Mouse (Mus musculus): ENCODE data around the gene Tpgs1. TPM values are rescaled to one million over a fixed set of nuclear protein-coding genes. Genes with fewer than 3 reads are reported as not detected.

Gene Tpgs1
- total RNA-seq (2018; cell fraction: chromatin; rRNA removed) = 10 to 100 TPM in 14 of 26 experiments, 1 to 10 TPM in 11, not detected in 1; 1.1 to 37.8 (median 12.3) TPM
- total RNA-seq (2018; cell fraction: cytosol; rRNA removed) = 10 to 100 TPM; 17.3 to 47.8 (median 35.3) TPM
- total RNA-seq (2018; cell fraction: nucleus; rRNA removed) = 10 to 100 TPM in 17 of 26 experiments, 1 to 10 TPM in 9; 4.1 to 33.8 (median 13.1) TPM
- polyA plus RNA-seq (2018) = 10.4 to 41.3 TPM (median 25.9 TPM) in 3 replicates

GRCm38 (mm10) chr10:79668771-79669575 lies at the start of gene Tpgs1:
TSS of gene Tpgs1 (plus strand) at chr10:79669369.
- H3K79me2 ChIP-seq (ENCODE audit: inconsistent target) = no peaks in the 10 kb centered on the region; the same call in 1 of the 2 replicates
- peak within 1 kb of the TSS; percentile 80 for H3K4me3 ChIP-seq (ENCODE audit: inconsistent target)
- 0% methylated on average over 45 of the region's 45 CpGs for WGBS (ENCODE audit: missing documents)
- no peaks in the 10 kb centered on the region for H3K36me3 ChIP-seq (ENCODE audit: inconsistent target)
- peak within 1 kb of the TSS; percentile 74 for H3K27ac ChIP-seq

GRCm38 (mm10) chr10:79623950-79624349 lies 45.2 kb upstream of the Tpgs1 start:
- Histone ChIP-seq H3K4me3 (ENCODE audit: inconsistent target) (no peak overlapping the region), H3K79me2 (ENCODE audit: inconsistent target) (no peaks in the 10 kb centered on the region), H3K27ac (no peak overlapping the region), H3K36me3 (ENCODE audit: inconsistent target) (no peaks in the 10 kb centered on the region)
- WGBS (ENCODE audit: missing documents) = 75% methylated on average over 12 of the region's 12 CpGs

DNA sequence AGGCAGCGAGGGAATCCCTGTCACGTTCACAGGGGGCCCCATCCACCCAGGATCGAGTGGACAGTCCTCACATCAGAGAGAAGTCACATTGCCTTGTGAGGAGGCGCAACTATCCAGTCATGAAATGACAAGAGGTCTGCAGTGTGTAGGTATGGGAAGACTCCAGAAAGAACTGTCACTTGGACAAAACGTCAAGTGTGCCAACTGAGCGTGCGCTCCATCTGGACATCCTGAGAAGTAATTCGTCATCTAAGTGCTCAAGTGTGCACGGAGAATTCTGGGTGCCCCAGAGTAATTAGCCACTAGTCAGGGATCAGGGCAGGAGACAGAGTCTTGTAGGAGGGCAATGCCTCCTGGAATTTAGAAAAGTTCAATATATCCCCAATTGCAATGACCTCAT lies 43.8 kb upstream of the Tpgs1 start:
- WGBS (ENCODE audit: missing documents) = 92% methylated on average over 9 of the region's 9 CpGs
- Histone ChIP-seq H3K4me3 (ENCODE audit: inconsistent target) (no peak overlapping the region), H3K36me3 (ENCODE audit: inconsistent target) (no peaks in the 10 kb centered on the region), H3K27ac (no peak overlapping the region), H3K79me2 (ENCODE audit: inconsistent target) (no peaks in the 10 kb centered on the region)

DNA sequence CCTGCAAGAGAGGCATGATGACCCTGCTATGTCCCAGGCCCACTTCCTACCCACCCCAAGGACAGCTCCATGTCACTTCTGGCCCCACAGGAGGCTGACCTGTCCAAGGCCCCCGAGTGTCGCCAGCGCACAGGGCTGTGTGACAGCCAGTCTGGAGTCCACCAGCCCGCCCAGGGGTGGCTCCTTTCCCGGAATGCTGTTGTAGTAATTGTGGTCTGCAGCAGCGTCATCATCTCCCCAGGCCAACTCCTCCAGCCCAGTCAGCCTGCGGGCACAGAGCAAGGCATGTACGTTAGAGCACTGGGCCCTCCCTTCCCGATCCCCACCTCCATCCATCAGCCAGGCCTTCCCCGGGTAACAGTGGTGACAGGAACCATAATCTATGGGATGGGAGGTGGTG lies 43.0 kb upstream of the Tpgs1 start:
- WGBS (ENCODE audit: missing documents) = 84% methylated on average over 9 of the region's 10 CpGs
- H3K4me3 ChIP-seq (ENCODE audit: inconsistent target) = no peak overlapping the region
- no peak overlapping the region for H3K27ac ChIP-seq
- H3K79me2 ChIP-seq (ENCODE audit: inconsistent target) = no peaks in the 10 kb centered on the region
- H3K36me3 ChIP-seq (ENCODE audit: inconsistent target) = no peaks in the 10 kb centered on the region

DNA sequence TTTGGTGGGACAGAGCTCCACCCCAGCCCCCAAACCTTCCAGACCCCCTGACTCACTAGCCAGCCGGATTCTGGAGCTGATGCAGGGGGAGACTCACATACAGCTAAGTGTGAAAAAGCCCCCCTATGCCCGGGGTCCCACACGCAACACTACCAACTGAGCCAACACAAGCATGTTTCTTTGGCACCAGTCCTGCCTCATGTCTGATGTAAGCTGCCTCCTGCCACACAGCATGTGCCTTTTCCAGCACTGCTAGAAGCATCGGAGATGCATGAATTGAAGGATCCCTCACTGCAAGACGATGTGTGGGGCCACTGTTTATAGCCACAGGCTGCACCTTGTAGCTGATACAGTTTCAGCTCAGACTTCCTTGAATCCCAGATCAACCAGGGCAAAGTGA lies 40.8 kb upstream of the Tpgs1 start:
- Histone ChIP-seq H3K36me3 (ENCODE audit: inconsistent target) (no peaks in the 10 kb centered on the region), H3K4me3 (ENCODE audit: inconsistent target) (no peak overlapping the region), H3K27ac (no peak overlapping the region), H3K79me2 (ENCODE audit: inconsistent target) (no peaks in the 10 kb centered on the region)
- 79% methylated on average over 4 of the region's 5 CpGs for WGBS (ENCODE audit: missing documents)

- Histone ChIP-seq H3K27ac (no peak overlapping the region), H3K79me2 (ENCODE audit: inconsistent target) (no peaks in the 10 kb centered on the region), H3K4me3 (ENCODE audit: inconsistent target) (no peak overlapping the region), H3K36me3 (ENCODE audit: inconsistent target) (no peaks in the 10 kb centered on the region)
- 88% methylated on average over 4 of the region's 4 CpGs for WGBS (ENCODE audit: missing documents)
Measured at GRCm38 (mm10) chr10:79631432-79631831, 37.7 kb upstream of the Tpgs1 start.

DNA sequence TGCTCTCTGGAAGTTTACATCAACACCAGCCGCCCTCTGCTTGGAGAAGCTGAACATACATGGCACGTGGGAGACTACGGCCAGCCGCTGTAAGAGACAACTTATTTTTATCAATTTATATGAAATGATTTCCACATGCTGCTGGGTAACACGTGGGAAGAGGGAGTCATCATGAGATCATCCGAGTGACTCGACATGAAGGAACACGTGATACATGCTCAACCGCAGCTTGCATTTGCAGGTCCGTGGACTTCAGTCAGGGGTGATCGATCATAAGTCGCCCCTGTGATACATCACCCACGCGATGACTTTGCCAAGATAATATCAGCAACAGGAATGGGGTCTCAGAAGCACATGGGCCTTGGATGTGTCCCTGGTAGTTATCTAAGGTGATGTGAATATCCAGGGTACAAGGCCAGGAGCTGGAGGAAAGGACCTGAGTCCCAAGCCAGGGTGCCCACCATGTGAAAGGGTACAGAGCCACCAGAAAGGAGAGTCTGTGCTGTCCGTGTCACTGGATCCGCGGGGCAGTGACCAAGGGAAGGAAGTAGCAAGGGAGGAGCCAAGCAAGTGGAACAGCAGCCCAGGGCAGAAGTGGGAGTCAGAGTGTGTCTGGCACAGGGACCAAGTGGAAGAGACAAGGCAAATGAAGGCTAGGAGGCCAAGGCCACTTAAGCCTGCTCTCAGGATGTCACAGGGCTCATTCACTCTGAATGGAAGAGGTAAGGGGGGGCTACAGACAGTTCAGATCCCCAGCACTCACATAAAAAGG lies 36.0 kb upstream of the Tpgs1 start:
- Histone ChIP-seq H3K4me3 (ENCODE audit: inconsistent target) (no peak overlapping the region), H3K27ac (peak overlapping the region; percentile 61), H3K36me3 (ENCODE audit: inconsistent target) (no peaks in the 10 kb centered on the region), H3K79me2 (ENCODE audit: inconsistent target) (no peaks in the 10 kb centered on the region)
- WGBS (ENCODE audit: missing documents) = 57% methylated on average over 17 of the region's 17 CpGs

DNA sequence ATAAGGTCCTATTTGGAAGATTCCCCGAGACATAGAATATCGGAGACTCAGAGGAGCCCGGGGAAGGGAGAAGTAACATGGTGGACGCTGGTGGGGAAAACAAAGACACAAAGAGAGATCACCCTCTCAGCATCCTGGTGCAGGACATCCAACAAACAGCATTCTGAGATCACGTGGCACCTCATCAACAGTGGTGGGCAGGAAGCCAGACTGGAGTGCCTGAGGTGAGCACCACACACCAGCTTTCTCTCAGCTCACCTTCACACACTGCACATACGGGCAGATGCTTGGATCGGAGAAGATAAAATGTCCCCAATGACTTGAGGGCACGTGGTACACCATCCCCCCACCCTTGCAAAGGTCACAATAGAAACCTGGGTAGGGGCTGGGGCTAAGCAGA lies 32.9 kb upstream of the Tpgs1 start:
- 90% methylated on average over 8 of the region's 8 CpGs for WGBS (ENCODE audit: missing documents)
- Histone ChIP-seq H3K27ac (no peak overlapping the region), H3K4me3 (ENCODE audit: inconsistent target) (no peak overlapping the region)

GRCm38 (mm10) chr10:79637128-79638110 lies 31.8 kb upstream of the Tpgs1 start, which contains the start of gene Shc2:
TSS of gene Shc2 (minus strand) at chr10:79637918.
- WGBS (ENCODE audit: missing documents) = 2% methylated on average over 98 of the region's 116 CpGs
- no peaks in the 10 kb centered on the region for H3K36me3 ChIP-seq (ENCODE audit: inconsistent target)
- no peak within 1 kb of the TSS for H3K4me3 ChIP-seq (ENCODE audit: inconsistent target)
- H3K27ac ChIP-seq = no peak within 1 kb of the TSS
- H3K79me2 ChIP-seq (ENCODE audit: inconsistent target) = no peaks in the 10 kb centered on the region

More for the DNA sequence above, 32.9 kb upstream of the Tpgs1 start:
- H3K36me3 ChIP-seq (ENCODE audit: inconsistent target) = no peaks in the 10 kb centered on the region
- no peaks in the 10 kb centered on the region for H3K79me2 ChIP-seq (ENCODE audit: inconsistent target)

DNA sequence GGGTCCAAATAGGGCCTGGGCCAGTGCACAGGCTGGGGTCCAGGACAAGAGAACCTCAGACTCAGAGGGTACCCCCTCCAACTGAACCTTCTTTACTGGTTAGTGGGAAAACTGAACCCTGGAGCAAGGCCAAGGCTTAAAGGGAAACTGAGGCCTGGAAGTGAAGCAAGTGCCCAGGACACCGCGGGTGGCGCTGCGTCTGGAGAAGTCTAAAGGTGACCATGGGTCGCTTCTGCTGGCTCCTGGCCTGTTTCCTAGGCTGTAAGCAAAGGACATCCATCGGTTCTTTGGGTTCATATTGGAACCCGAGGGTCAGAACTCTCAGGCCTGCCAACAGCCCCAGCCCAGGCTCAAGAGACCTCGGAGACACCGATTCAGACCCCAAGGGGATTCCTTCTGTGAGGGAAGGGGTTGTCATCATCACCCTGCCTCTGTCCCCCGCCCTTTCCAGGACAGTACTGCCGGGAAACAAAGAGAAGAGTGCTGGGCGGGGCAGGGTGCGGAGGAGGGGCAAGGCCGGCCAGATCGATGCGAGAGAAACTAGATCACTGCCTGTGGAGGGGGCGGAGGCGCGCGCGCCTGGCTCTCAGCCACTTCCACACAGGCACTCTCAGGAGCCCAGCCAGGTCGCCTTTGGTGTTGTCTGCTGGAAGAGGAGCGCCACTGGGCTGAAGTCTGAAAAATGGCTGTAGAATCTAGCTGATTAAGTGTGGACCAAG lies 30.5 kb upstream of the Tpgs1 start:
- 25% methylated on average over 19 of the region's 23 CpGs for WGBS (ENCODE audit: missing documents)

DNA sequence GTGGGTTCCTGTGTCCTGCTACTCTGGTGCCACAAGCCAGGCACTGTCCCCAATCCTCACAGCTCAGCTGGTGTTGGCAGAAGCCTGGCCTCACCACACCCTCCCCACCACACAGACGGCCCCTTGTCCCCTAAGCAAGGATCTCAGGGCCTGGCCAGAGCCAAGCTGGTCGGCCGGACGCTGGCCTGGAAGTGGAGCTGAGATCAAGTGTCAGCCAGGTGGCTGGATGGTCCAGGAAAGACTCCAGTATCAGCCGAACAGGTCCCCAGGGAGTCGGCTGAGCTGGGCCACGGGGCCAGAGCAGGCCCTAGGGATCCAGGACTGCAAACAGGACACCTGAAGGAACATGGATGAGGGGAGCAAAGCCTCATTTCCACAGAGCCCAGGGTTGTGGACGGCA lies 23.5 kb upstream of the Tpgs1 start, which contains the start of gene Odf3l2:
Gene Odf3l2, minus strand, starts transcription at position 28 of the 400 bp plus-strand sequence.
- Histone ChIP-seq H3K4me3 (ENCODE audit: inconsistent target) (no peak within 1 kb of the TSS), H3K79me2 (ENCODE audit: inconsistent target) (no peaks in the 10 kb centered on the region), H3K27ac (no peak within 1 kb of the TSS), H3K36me3 (ENCODE audit: inconsistent target) (no peaks in the 10 kb centered on the region)
- 82% methylated on average over 8 of the region's 8 CpGs for WGBS (ENCODE audit: missing documents)

More for the DNA sequence above, 30.5 kb upstream of the Tpgs1 start:
- no peaks in the 10 kb centered on the region for H3K36me3 ChIP-seq (ENCODE audit: inconsistent target)
- no peak overlapping the region for H3K4me3 ChIP-seq (ENCODE audit: inconsistent target)
- no peaks in the 10 kb centered on the region for H3K79me2 ChIP-seq (ENCODE audit: inconsistent target)
- H3K27ac ChIP-seq = no peak overlapping the region

DNA sequence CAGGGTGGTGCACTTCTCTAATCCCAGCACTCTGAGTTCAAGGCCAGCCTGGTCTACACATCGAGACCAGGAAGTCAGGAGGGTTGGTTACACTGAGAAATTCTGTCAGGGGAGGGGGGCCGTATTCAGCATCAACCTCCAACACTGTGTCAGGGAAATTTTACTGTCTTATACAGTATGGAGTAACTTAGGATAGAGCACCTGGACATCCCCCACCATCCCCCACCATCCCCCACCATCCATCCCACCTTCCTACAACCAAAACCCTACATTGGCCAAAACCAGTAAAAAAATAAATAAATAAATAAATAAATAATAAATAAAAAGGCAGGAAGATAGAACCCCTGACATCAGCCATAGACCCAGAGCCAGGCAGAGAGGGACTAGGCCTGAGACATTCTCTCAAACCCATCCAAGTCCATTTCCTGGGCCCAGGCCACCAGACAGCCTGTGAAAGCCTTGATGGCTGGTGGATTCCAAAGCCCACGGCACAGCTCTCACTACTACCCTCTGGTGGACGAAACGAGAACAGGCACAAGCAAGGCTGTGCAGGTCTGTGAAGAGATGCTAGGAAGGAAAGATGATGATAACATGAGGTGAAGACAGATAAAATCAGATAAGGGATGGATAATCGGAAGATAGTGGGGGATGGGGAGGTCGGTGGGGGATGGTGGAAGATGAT lies 20.0 kb upstream of the Tpgs1 start:
- H3K27ac ChIP-seq = no peak overlapping the region
- no peaks in the 10 kb centered on the region for H3K36me3 ChIP-seq (ENCODE audit: inconsistent target)
- no peak overlapping the region for H3K4me3 ChIP-seq (ENCODE audit: inconsistent target)
- 28% methylated on average over 7 of the region's 7 CpGs for WGBS (ENCODE audit: missing documents)
- no peaks in the 10 kb centered on the region for H3K79me2 ChIP-seq (ENCODE audit: inconsistent target)

GRCm38 (mm10) chr10:79652789-79653188 lies 16.4 kb upstream of the Tpgs1 start:
- no peak overlapping the region for H3K4me3 ChIP-seq (ENCODE audit: inconsistent target)
- no peaks in the 10 kb centered on the region for H3K36me3 ChIP-seq (ENCODE audit: inconsistent target)
- no peaks in the 10 kb centered on the region for H3K79me2 ChIP-seq (ENCODE audit: inconsistent target)
- no peak overlapping the region for H3K27ac ChIP-seq
- WGBS (ENCODE audit: missing documents) = 78% methylated on average over 7 of the region's 7 CpGs

All from macrophage (primary cell).